Mouse (Mus musculus): ENCODE data around the gene Letmd1.
A peak's percentile ranks its signal among the peaks of the same experiment; 100 is the strongest.

Gene Letmd1

GRCm38 (mm10) chr15:100468295-100469188 is at the start of gene Letmd1:
TSS of gene Letmd1 (plus strand) at chr15:100469023.
- DNase-seq = peak; percentile 95

GRCm38 (mm10) chr15:100419311-100419710 is 49.5 kb upstream of the Letmd1 start:
- no peak for DNase-seq

- DNase-seq = no peak
These were observed 48.7 kb upstream of the Letmd1 start for GRCm38 (mm10) chr15:100419901-100420745.

- DNase-seq = no peak
These were observed 47.6 kb upstream of the Letmd1 start for GRCm38 (mm10) chr15:100421059-100421757.

- peak; percentile 85 for DNase-seq
These were observed 47.0 kb upstream of the Letmd1 start, which contains the start of gene Gm5475 for GRCm38 (mm10) chr15:100421758-100422197. TSS of gene Gm5475 (plus strand) at chr15:100422147.

- DNase-seq = no peak
These were observed 46.3 kb upstream of the Letmd1 start for GRCm38 (mm10) chr15:100422476-100422875.

GRCm38 (mm10) chr15:100422899-100423860 is 45.6 kb upstream of the Letmd1 start:
- peak; percentile 98 for DNase-seq

- peak; percentile 65 for DNase-seq
These were observed 44.9 kb upstream of the Letmd1 start for GRCm38 (mm10) chr15:100423916-100424315.

- peak; percentile 70 for DNase-seq
These were observed 44.3 kb upstream of the Letmd1 start, which contains the start of gene Slc11a2 for GRCm38 (mm10) chr15:100424396-100425122. TSS of gene Slc11a2 (minus strand) at chr15:100425072.

GRCm38 (mm10) chr15:100428296-100428905 is 40.4 kb upstream of the Letmd1 start:
- peak; percentile 51 for DNase-seq

GRCm38 (mm10) chr15:100429959-100430565 is 38.8 kb upstream of the Letmd1 start:
- DNase-seq = peak; percentile 58

GRCm38 (mm10) chr15:100433234-100433633 is 35.6 kb upstream of the Letmd1 start:
- no peak for DNase-seq

GRCm38 (mm10) chr15:100436112-100436511 is 32.7 kb upstream of the Letmd1 start:
- DNase-seq = no peak

- no peak for DNase-seq
These were observed 32.3 kb upstream of the Letmd1 start for GRCm38 (mm10) chr15:100436518-100436917.

GRCm38 (mm10) chr15:100443126-100443922 is 25.5 kb upstream of the Letmd1 start:
- DNase-seq = peak; percentile 92

GRCm38 (mm10) chr15:100446887-100447286 is 21.9 kb upstream of the Letmd1 start:
- DNase-seq = no peak

- DNase-seq = no peak
These were observed 20.3 kb upstream of the Letmd1 start for GRCm38 (mm10) chr15:100448572-100448971.

GRCm38 (mm10) chr15:100449495-100449894 is 19.3 kb upstream of the Letmd1 start:
- DNase-seq = no peak

- peak; percentile 49 for DNase-seq
These were observed 17.6 kb upstream of the Letmd1 start for GRCm38 (mm10) chr15:100451245-100451644.
